Mouse (Mus musculus) Patski (cell line): Measurements from ENCODE around the gene Catspere2. TPM values are rescaled to one million over a fixed set of nuclear protein-coding genes. Genes with fewer than 3 reads are reported as not detected.

Source experiments
- ATAC-seq: fragments of 100-300 bp; one replicate; pipeline ENCODE4 v1.8.0; 2021
- CTCF ChIA-PET: fragments of 350-600 bp; sonication (Branson Sonifier 250); formaldehyde crosslinking; loops from one replicate; lab custom pipeline; 2022; ENCODE audit warnings: inconsistent platforms; lab: Charles Lee
- POLR2A ChIA-PET: fragments of 350-600 bp; sonication (Branson Sonifier 250); formaldehyde crosslinking; loops from one replicate; lab custom pipeline; 2022; ENCODE audit warnings: antibody characterized with exemption, inconsistent platforms; lab: Charles Lee
- DNase-seq: peaks from one replicate; pipeline ENCODE4 v3.0.0-alpha.2; 2011; ENCODE audit warnings: low read depth, low spot score
- H3K27me3 ChIP-seq: fragments of 371-371 bp; one replicate; pipeline ENCODE4 v1.5.1; 2021
- CTCF ChIP-seq: fragments of 100-300 bp; IDR thresholded peaks from one replicate; pipeline ENCODE4 v1.5.1; 2021
- in situ Hi-C: fragments of 300-500 bp; cut with MboI; formaldehyde crosslinking; loops from 3 replicates; pipeline ENCODE4 v1.11.1; 2018; ENCODE audit warnings: low pct_unique_long_range_greater_than_20kb, mixed read lengths
- polyA plus RNA-seq: library from polyadenylated mRNA; unstranded; gene quantifications from one replicate; pipeline ENCODE4 v1.2.3, GENCODE M21; 2021

Catspere2 gene
- polyA plus RNA-seq, 1 experiment from 2014 or later: 0.65 TPM

GRCm38 (mm10) chr1:178219166-178220077, 236.2 kb downstream of the Catspere2 start:
- CTCF ChIA-PET: interaction anchor here (1.3 kb wide), 1 partner anchor 17 kb away, joined by 4 read pairs; no protein-coding TSS in a partner anchor
- ATAC-seq (no peak), DNase-seq (no peak)
- POLR2A ChIA-PET: no interaction called here
- H3K27me3 ChIP-seq: no peaks in the 10 kb centered on the region
- no peak for TF ChIP-seq CTCF
- in situ Hi-C loops: no loop called here

Other genes with a start within 250 kb of the Catspere2 start
- gene Adss, start 186.9 kb upstream of the Catspere2 start, polyA plus RNA-seq: 128 TPM
- gene Desi2, start 204.0 kb downstream of the Catspere2 start, polyA plus RNA-seq: 17.4 TPM